Mouse (Mus musculus) CH12.LX (cell line): Measurements from ENCODE around the gene Coq8a. TPM values are rescaled to one million over a fixed set of nuclear protein-coding genes. Genes with fewer than 3 reads are reported as not detected.
A peak's percentile ranks its signal among the peaks of the same experiment; 100 is the strongest.

ENCODE experiments used
- DNase-seq: peaks from one replicate; pipeline ENCODE4 v3.0.0-alpha.2; 2013; ENCODE audit errors: extremely low read depth
- H3K27ac ChIP-seq: 2 replicates; pipeline ENCODE4 v1.5.1; 2012; ENCODE audit warnings: low read depth, mild to moderate bottlenecking, control low read depth, moderate library complexity; ENCODE audit not compliant: insufficient read depth
- H3K27me3 ChIP-seq: replicated peaks from 2 replicates; pipeline ENCODE3; 2012; ENCODE audit warnings: inconsistent platforms
- H3K36me3 ChIP-seq, 2 experiments: replicated peaks in 1 of 2; 2 replicates each; pipeline versions ENCODE3 to v1.6.1; 2012; ENCODE audit warnings: inconsistent platforms in 1 of 2, low read length in 1 of 2, mild to moderate bottlenecking in 1 of 2, mixed read lengths in 1 of 2, moderate library complexity in 1 of 2; ENCODE audit not compliant: control insufficient read depth in 1 of 2, insufficient read depth in 1 of 2
- H3K4me1 ChIP-seq, 2 experiments: 2 replicates each; pipeline ENCODE4 v1.6.1; 2012; ENCODE audit warnings: inconsistent platforms in 1 of 2, moderate library complexity in 1 of 2; ENCODE audit not compliant: insufficient read depth in 2 of 2, control insufficient read depth in 1 of 2
- H3K4me2 ChIP-seq: 2 replicates; pipeline ENCODE4 v1.6.1; 2012; ENCODE audit warnings: low read depth, mild to moderate bottlenecking, control low read depth; ENCODE audit not compliant: poor library complexity, insufficient read depth, severe bottlenecking
- H3K4me3 ChIP-seq, 3 experiments: fragments of 150-350 bp in 1 of 3; sonication (generic) in 1 of 3; replicated peaks in 1 of 3; 2 replicates each; pipeline versions ENCODE3 to v1.5.1; 2011 to 2012; ENCODE audit warnings: low read depth in 2 of 3, low read length in 2 of 3, mild to moderate bottlenecking in 2 of 3, moderate library complexity in 2 of 3, control low read depth in 1 of 3, improper control_type of control experiment in 1 of 3, inconsistent platforms in 1 of 3, mixed read lengths in 1 of 3; ENCODE audit not compliant: poor library complexity in 1 of 3
- H3K79me2 ChIP-seq: replicated peaks from 2 replicates; pipeline ENCODE4 v1.6.1; 2012; ENCODE audit warnings: mild to moderate bottlenecking, moderate library complexity; ENCODE audit not compliant: control insufficient read depth, poor library complexity, insufficient read depth, severe bottlenecking; ENCODE audit errors: extremely low read depth
- H3K9ac ChIP-seq: 2 replicates; pipeline ENCODE4 v1.6.1; 2012; ENCODE audit warnings: low read depth, mild to moderate bottlenecking, control low read depth, moderate library complexity; ENCODE audit not compliant: insufficient read depth
- H3K9me3 ChIP-seq: replicated peaks from 2 replicates; pipeline ENCODE3; 2012; ENCODE audit warnings: low read length, inconsistent platforms, mixed read lengths
- BHLHE40 ChIP-seq: IDR thresholded peaks from 2 replicates; pipeline ENCODE4 v1.6.1; 2011; ENCODE audit warnings: mild to moderate bottlenecking, low read depth, low read length, improper control_type of control experiment
- CHD1 ChIP-seq: IDR thresholded peaks from 2 replicates; pipeline ENCODE4 v1.6.1; 2012; ENCODE audit warnings: low read depth, low read length, improper control_type of control experiment, inconsistent platforms
- CHD2 ChIP-seq: IDR thresholded peaks from 2 replicates; pipeline ENCODE4 v1.6.1; 2011; ENCODE audit warnings: low read length, improper control_type of control experiment
- CTCF ChIP-seq, 2 experiments: IDR thresholded peaks in 1 of 2; conservative IDR thresholded peaks in 1 of 2; 2 replicates each; pipeline ENCODE4 v1.5.1; 2011 to 2012; ENCODE audit warnings: low read depth in 2 of 2, low read length in 2 of 2, improper control_type of control experiment in 1 of 2, inconsistent platforms in 1 of 2, mild to moderate bottlenecking in 1 of 2, moderate library complexity in 1 of 2
- E2F4 ChIP-seq: IDR thresholded peaks from 2 replicates; pipeline ENCODE4 v1.6.1; 2011; ENCODE audit warnings: low read depth, low read length, improper control_type of control experiment; ENCODE audit not compliant: insufficient replicate concordance
- ELF1 ChIP-seq: IDR thresholded peaks from 2 replicates; pipeline ENCODE4 v1.6.1; 2014; ENCODE audit warnings: low read depth, mild to moderate bottlenecking, inconsistent platforms, low read length, improper control_type of control experiment
- EP300 ChIP-seq: IDR thresholded peaks from 2 replicates; pipeline ENCODE4 v1.6.1; 2011; ENCODE audit warnings: low read length, improper control_type of control experiment
- ETS1 ChIP-seq: conservative IDR thresholded peaks from 2 replicates; pipeline ENCODE4 v1.6.1; 2012; ENCODE audit warnings: low read depth, mild to moderate bottlenecking, inconsistent platforms, low read length, improper control_type of control experiment, moderate library complexity
- GABPA ChIP-seq: IDR thresholded peaks from 2 replicates; pipeline ENCODE4 v1.6.1; 2012; ENCODE audit warnings: low read depth, low read length, improper control_type of control experiment, inconsistent platforms; ENCODE audit not compliant: insufficient replicate concordance
- HCFC1 ChIP-seq: IDR thresholded peaks from 2 replicates; pipeline ENCODE4 v1.6.1; 2012; ENCODE audit warnings: low read depth, mild to moderate bottlenecking, inconsistent platforms, low read length, improper control_type of control experiment
- IRF4 ChIP-seq: IDR thresholded peaks from 2 replicates; pipeline ENCODE4 v1.6.1; 2014; ENCODE audit warnings: low read depth, mild to moderate bottlenecking, inconsistent platforms, low read length, improper control_type of control experiment
- JUN ChIP-seq: IDR thresholded peaks from 2 replicates; pipeline ENCODE4 v1.6.1; 2011; ENCODE audit warnings: low read depth, mild to moderate bottlenecking, low read length, improper control_type of control experiment, moderate library complexity; ENCODE audit not compliant: insufficient read depth
- JUND ChIP-seq: conservative IDR thresholded peaks from 2 replicates; pipeline ENCODE4 v1.6.1; 2011; ENCODE audit warnings: low read depth, low read length, improper control_type of control experiment
- KAT2A ChIP-seq: IDR thresholded peaks from 2 replicates; pipeline ENCODE4 v1.6.1; 2012; ENCODE audit warnings: low read length, improper control_type of control experiment, inconsistent platforms; ENCODE audit not compliant: insufficient replicate concordance
- MAFK ChIP-seq: IDR thresholded peaks from 2 replicates; pipeline ENCODE4 v1.6.1; 2011; ENCODE audit warnings: low read length, improper control_type of control experiment; ENCODE audit not compliant: insufficient replicate concordance
- MAX ChIP-seq: IDR thresholded peaks from 2 replicates; pipeline ENCODE4 v1.6.1; 2011; ENCODE audit warnings: low read length, improper control_type of control experiment
- MAZ ChIP-seq: IDR thresholded peaks from 2 replicates; pipeline ENCODE4 v1.6.1; 2012; ENCODE audit warnings: low read depth, mild to moderate bottlenecking, inconsistent platforms, low read length, improper control_type of control experiment, moderate library complexity
- MEF2A ChIP-seq: IDR thresholded peaks from 2 replicates; pipeline ENCODE4 v1.6.1; 2014; ENCODE audit warnings: low read depth, mild to moderate bottlenecking, inconsistent platforms, low read length, improper control_type of control experiment, borderline replicate concordance
- MXI1 ChIP-seq: IDR thresholded peaks from 2 replicates; pipeline ENCODE4 v1.6.1; 2011; ENCODE audit warnings: mild to moderate bottlenecking, low read depth, low read length, improper control_type of control experiment
- MYC ChIP-seq: IDR thresholded peaks from 2 replicates; pipeline ENCODE4 v1.6.1; 2011; ENCODE audit warnings: low read depth, mild to moderate bottlenecking, improper control_type of control experiment, low read length
- NELFE ChIP-seq: IDR thresholded peaks from 2 replicates; pipeline ENCODE4 v1.6.1; 2011; ENCODE audit warnings: low read depth, low read length, improper control_type of control experiment
- NRF1 ChIP-seq: IDR thresholded peaks from 2 replicates; pipeline ENCODE4 v1.6.1; 2014; ENCODE audit warnings: low read depth, mild to moderate bottlenecking, inconsistent platforms, low read length, improper control_type of control experiment, moderate library complexity
- PAX5 ChIP-seq: IDR thresholded peaks from 2 replicates; pipeline ENCODE4 v1.6.1; 2012; ENCODE audit warnings: low read length, inconsistent platforms, mixed read lengths
- POLR2A ChIP-seq: IDR thresholded peaks from 2 replicates; pipeline ENCODE4 v1.6.1; 2011; ENCODE audit warnings: low read depth, mild to moderate bottlenecking, improper control_type of control experiment, low read length
- POLR2AphosphoS2 ChIP-seq: IDR thresholded peaks from 2 replicates; pipeline ENCODE4 v1.6.1; 2011; ENCODE audit warnings: low read depth, low read length, improper control_type of control experiment
- RAD21 ChIP-seq: IDR thresholded peaks from 2 replicates; pipeline ENCODE4 v1.6.1; 2011; ENCODE audit warnings: low read depth, mild to moderate bottlenecking, low read length, improper control_type of control experiment, moderate library complexity
- RCOR1 ChIP-seq: conservative IDR thresholded peaks from 2 replicates; pipeline ENCODE4 v1.6.1; 2012; ENCODE audit warnings: low read depth, mild to moderate bottlenecking, inconsistent platforms, low read length, improper control_type of control experiment
- SIN3A ChIP-seq: IDR thresholded peaks from 2 replicates; pipeline ENCODE4 v1.6.1; 2012; ENCODE audit warnings: low read length, improper control_type of control experiment, inconsistent platforms
- SMC3 ChIP-seq: IDR thresholded peaks from 2 replicates; pipeline ENCODE4 v1.6.1; 2011; ENCODE audit warnings: low read depth, low read length, improper control_type of control experiment
- TBP ChIP-seq: conservative IDR thresholded peaks from 2 replicates; pipeline ENCODE4 v1.6.1; 2011; ENCODE audit warnings: low read depth, low read length, improper control_type of control experiment
- TCF12 ChIP-seq: IDR thresholded peaks from 2 replicates; pipeline ENCODE4 v1.6.1; 2014; ENCODE audit warnings: low read depth, mild to moderate bottlenecking, inconsistent platforms, low read length, improper control_type of control experiment
- UBTF ChIP-seq: IDR thresholded peaks from 2 replicates; pipeline ENCODE4 v1.6.1; 2012; ENCODE audit warnings: low read depth, mild to moderate bottlenecking, inconsistent platforms, low read length, improper control_type of control experiment, moderate library complexity
- USF1 ChIP-seq: IDR thresholded peaks from 2 replicates; pipeline ENCODE4 v1.6.1; 2014; ENCODE audit warnings: low read depth, mild to moderate bottlenecking, inconsistent platforms, low read length, improper control_type of control experiment
- USF2 ChIP-seq: conservative IDR thresholded peaks from 2 replicates; pipeline ENCODE4 v1.6.1; 2011; ENCODE audit warnings: low read depth, low read length, improper control_type of control experiment
- ZC3H11A ChIP-seq: IDR thresholded peaks from 2 replicates; pipeline ENCODE4 v1.6.1; 2012; ENCODE audit warnings: low read depth, mild to moderate bottlenecking, inconsistent platforms, low read length, improper control_type of control experiment
- ZKSCAN1 ChIP-seq: IDR thresholded peaks from 2 replicates; pipeline ENCODE4 v1.6.1; 2012; ENCODE audit warnings: low read depth, inconsistent platforms, low read length, improper control_type of control experiment, borderline replicate concordance
- ZMIZ1 ChIP-seq: IDR thresholded peaks from 2 replicates; pipeline ENCODE4 v1.6.1; 2012; ENCODE audit warnings: low read depth, mild to moderate bottlenecking, inconsistent platforms, low read length, improper control_type of control experiment
- ZNF384 ChIP-seq: IDR thresholded peaks from 2 replicates; pipeline ENCODE4 v1.6.1; 2012; ENCODE audit warnings: low read depth, low read length, improper control_type of control experiment, inconsistent platforms
- dilution Hi-C: fragments of 300-500 bp; cut with MboI; formaldehyde crosslinking; loops from 2 replicates; pipeline ENCODE4 v1.14.3; 2020; ENCODE audit warnings: low sequenced_read_pairs; ENCODE audit not compliant: extremely low pct_unique_long_range_greater_than_20kb, extremely low pct_ligation_motif_present
- in situ Hi-C: fragments of 300-500 bp; cut with MboI; formaldehyde crosslinking; loops from 3 replicates; pipeline ENCODE4 v1.14.3; 2019; ENCODE audit warnings: low sequenced_read_pairs, low pct_ligation_motif_present, low pct_unique_long_range_greater_than_20kb, mixed read lengths
- polyA plus RNA-seq: library from polyadenylated mRNA; unstranded; fragments of >175 nt; gene quantifications from 2 replicates; pipeline ENCODE4 v1.2.1, GENCODE M21; 2012; ENCODE audit warnings: low read depth; ENCODE audit not compliant: insufficient read length
- total RNA-seq, 2 experiments: library from RNA; depleted of rRNA; stranded (reverse); fragments of 300-350 nt in 1 of 2; fragments of >200 nt in 1 of 2; gene quantifications; 2 replicates each; pipeline ENCODE4 v1.2.3; 2012 to 2014

The Coq8a gene
- total and polyA plus RNA-seq, 3 experiments, result 73.4 to 237 (median 88.1) TPM

GRCm38 (mm10) chr1:180148036-180148435, 51.4 kb downstream of the Coq8a start:
- Histone ChIP-seq H3K9ac (peak overlapping the region; percentile 56), H3K36me3 (peaks cover 8 to 29% of the 10 kb centered on the region in 2 experiments), H3K4me2 (peak overlapping the region; percentile 59; the same call in 1 of the 2 replicates), H3K27ac (peak overlapping the region; percentile 17; the same call in 1 of the 2 replicates), H3K79me2 (no peaks in the 10 kb centered on the region; the same call in 1 of the 2 replicates), H3K27me3 (no peaks in the 10 kb centered on the region), H3K9me3 (no peaks in the 10 kb centered on the region), H3K4me3 (peak overlapping the region; percentile 52 to 69 (median 61)), H3K4me1 (peaks cover 5 to 21% of the 10 kb centered on the region in 2 experiments)
- DNase-seq, result peak; percentile 88
- in situ Hi-C loops, result no loop called here
- dilution Hi-C loops, result no loop called here
- 0 out of 2 replicates have a peak, but pooled peaks have one; percentile 58 for TF ChIP-seq MAZ
- 0 out of 2 replicates have a peak, but pooled peaks have one; percentile 4 for TF ChIP-seq ZC3H11A
- no peak for TF ChIP-seq ZKSCAN1
- no peak for TF ChIP-seq CHD2
- TF ChIP-seq POLR2A, result peak; percentile 74
- TF ChIP-seq TBP, result peak; percentile 89
- no peak for TF ChIP-seq USF2
- TF ChIP-seq RAD21, result no peak
- TF ChIP-seq TCF12, result peak; percentile 63
- 0 out of 2 replicates have a peak, but pooled peaks have one; percentile 32 for TF ChIP-seq ZMIZ1
- no peak for TF ChIP-seq CTCF (conservative IDR thresholded peaks at IDR 0.05 in 1 of 2, IDR thresholded peaks at IDR 0.05 in 1 of 2; ENCODE audit: low read depth in 2 of 2, low read length in 2 of 2)
- no peak for TF ChIP-seq PAX5
- no peak for TF ChIP-seq MAFK
- no peak for TF ChIP-seq USF1
- no peak for TF ChIP-seq E2F4
- no peak; the same call in 1 of the 2 replicates for TF ChIP-seq ZNF384
- no peak for TF ChIP-seq GABPA
- no peak for TF ChIP-seq NRF1
- TF ChIP-seq BHLHE40, result peak; percentile 30; the same call in 1 of the 2 replicates
- TF ChIP-seq JUND, result peak; percentile 59
- no peak for TF ChIP-seq POLR2AphosphoS2
- TF ChIP-seq SMC3, result no peak
- peak; percentile 65 for TF ChIP-seq MXI1
- TF ChIP-seq KAT2A, result 0 out of 2 replicates have a peak, but pooled peaks have one; percentile 39
- TF ChIP-seq SIN3A, result peak; percentile 79
- peak; percentile 69 for TF ChIP-seq MAX
- TF ChIP-seq ETS1, result peak; percentile 58
- TF ChIP-seq UBTF, result no peak
- peak; percentile 15; the same call in 1 of the 2 replicates for TF ChIP-seq CHD1
- TF ChIP-seq MEF2A, result peak; percentile 82
- TF ChIP-seq NELFE, result peak; percentile 70
- TF ChIP-seq EP300, result peak; percentile 54
- TF ChIP-seq MYC, result no peak
- peak; percentile 62; the same call in 1 of the 2 replicates for TF ChIP-seq RCOR1
- no peak for TF ChIP-seq IRF4
- peak; percentile 59 for TF ChIP-seq HCFC1
- peak; percentile 69 for TF ChIP-seq ELF1
- TF ChIP-seq JUN, result no peak; the same call in 1 of the 2 replicates
